ENCODE assay signal across 17 mouse cellular contexts in genomic region chr2:38518719-38519118, GRCm38 (mm10).
"Had no signal": no experiment of that assay in that cellular context is flagged by ENCODE, and none has a peak within 500 bp of the region (broad histone marks: within the 10 kb centered on the region; RNA-seq: fewer than 3 reads in every experiment).

No protein-coding gene starts in this region.

- H3K27me3 ChIP-seq: limb, embryonic 12.5 days; limb, embryonic 15.5 days; midbrain, embryonic 13.5 days; neural tube, embryonic 13.5 days had no signal

- H3K27ac ChIP-seq: limb, embryonic 12.5 days; limb, embryonic 15.5 days; liver, embryonic 12.5 days; liver, embryonic 15.5 days; midbrain, embryonic 10.5 days; midbrain, embryonic 13.5 days; neural tube, embryonic 13.5 days had no signal

- H3K36me3 ChIP-seq: limb, embryonic 15.5 days; midbrain, embryonic 13.5 days; neural tube, embryonic 13.5 days had no signal

- DNase-seq: kidney, adult 18-20 months; kidney, postnatal 10 days; left cerebral cortex, postnatal 4 days; lung, adult 2 months; lung, postnatal 14 days; retina, postnatal 1 day; right cerebral cortex, postnatal 25 days; thymus, postnatal 25 days had no signal

- H3K4me3 ChIP-seq: limb, embryonic 12.5 days; limb, embryonic 15.5 days; liver, embryonic 12.5 days; liver, embryonic 15.5 days; megakaryocyte, embryonic 14.5 days; midbrain, embryonic 10.5 days; midbrain, embryonic 13.5 days; myocyte; neural tube, embryonic 13.5 days had no signal
